Mouse (Mus musculus) embryonic facial prominence, embryonic 10.5 days (tissue): Measurements from ENCODE around the gene Haghl. TPM values are rescaled to one million over a fixed set of nuclear protein-coding genes. Genes with fewer than 3 reads are reported as not detected.

Source experiments
- DNase-seq: peaks from one replicate; pipeline ENCODE4 v3.0.0-alpha.2; 2017; ENCODE audit warnings: low spot score
- H3K27ac ChIP-seq: fragments of 300-500 bp; sonication (generic); replicated peaks from 2 replicates; pipeline ENCODE4 v1.5.1; 2016; ENCODE audit warnings: mild to moderate bottlenecking
- H3K27me3 ChIP-seq: fragments of 300-500 bp; sonication (generic); replicated peaks from 2 replicates; pipeline ENCODE4 v1.6.1; 2016; ENCODE audit warnings: low read depth, mild to moderate bottlenecking; ENCODE audit not compliant: poor library complexity, severe bottlenecking
- H3K36me3 ChIP-seq: fragments of 300-500 bp; sonication (generic); replicated peaks from 2 replicates; pipeline ENCODE4 v1.6.1; 2016; ENCODE audit warnings: mild to moderate bottlenecking, moderate library complexity
- H3K4me1 ChIP-seq: fragments of 300-500 bp; sonication (generic); 2 replicates; pipeline ENCODE4 v1.6.1; 2016
- H3K4me3 ChIP-seq: fragments of 300-500 bp; sonication (generic); 2 replicates; pipeline ENCODE4 v1.5.1; 2016; ENCODE audit warnings: mild to moderate bottlenecking, moderate library complexity
- H3K9me3 ChIP-seq: fragments of 300-500 bp; sonication (generic); 2 replicates; pipeline ENCODE4 v1.6.1; 2016; ENCODE audit warnings: mild to moderate bottlenecking
- WGBS: fragments of 180-500 bp; shearing (Covaris S2); methylation state at CpG from one replicate; pipeline ENCODE4 v1.1.7; 2016; 5-methylcytosine and 5-hydroxymethylcytosine counted together
- polyA plus RNA-seq: library from polyadenylated mRNA; unstranded; fragments of >200 nt; fragmentation: Nextera tagmentation; extraction: Ambion mirVana; gene quantifications from 2 replicates; pipeline ENCODE4 v1.2.1, GENCODE M21; 2016

Haghl gene
- polyA plus RNA-seq, 1 experiment from 2014 or later = 69.1 TPM

DNA sequence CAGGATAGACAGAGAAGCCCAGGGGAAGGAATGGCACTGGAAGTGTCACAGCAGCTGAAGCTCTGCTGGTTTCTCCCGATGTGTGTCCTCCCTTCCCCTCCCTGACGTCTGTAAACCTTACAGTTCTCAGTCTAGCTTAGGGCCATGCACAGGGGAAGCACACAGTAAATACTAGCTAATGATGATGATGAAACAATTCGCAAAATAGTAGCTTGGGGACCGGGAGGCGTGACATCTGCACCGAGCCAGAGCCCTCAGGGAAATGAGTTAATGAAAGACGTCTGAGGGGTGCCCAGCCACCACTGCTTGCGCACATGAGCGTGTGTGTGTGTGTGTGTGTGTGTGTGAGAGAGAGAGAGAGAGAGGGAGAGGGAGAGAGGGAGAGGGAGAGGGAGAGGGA is 16.1 kb downstream of the Haghl start:
- 46% methylated on average over 9 of the region's 9 CpGs for WGBS

DNA sequence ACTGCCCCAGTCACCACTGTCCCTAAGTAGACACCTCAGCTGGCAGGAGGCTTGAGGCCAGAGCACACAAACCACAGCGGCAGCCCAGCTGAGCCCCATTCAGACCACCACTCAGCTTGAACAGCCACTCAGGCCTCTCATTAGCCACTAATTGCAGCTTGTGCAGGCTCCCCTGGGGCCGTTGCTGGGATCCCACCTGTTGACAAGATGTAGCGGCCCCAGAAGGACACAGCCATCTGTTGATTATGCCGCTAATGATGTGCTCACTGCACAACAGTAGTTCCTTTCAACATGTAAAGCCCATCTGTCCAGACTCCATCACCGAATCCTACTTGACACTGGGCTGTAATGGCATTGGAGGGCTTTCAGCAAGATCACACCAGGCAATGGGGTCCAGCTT is 19.6 kb downstream of the Haghl start:
- Histone ChIP-seq H3K36me3 (no peaks in the 10 kb centered on the region), H3K9me3 (no peaks in the 10 kb centered on the region), H3K4me1 (peaks cover 8% of the 10 kb centered on the region; the same call in 1 of the 2 replicates), H3K27me3 (peaks cover 24% of the 10 kb centered on the region), H3K27ac (no peak overlapping the region), H3K4me3 (no peak overlapping the region)
- peak; percentile 62 for DNase-seq
- WGBS = 47% methylated on average over 5 of the region's 5 CpGs

More for the DNA sequence above, 16.1 kb downstream of the Haghl start:
- no peaks in the 10 kb centered on the region for H3K36me3 ChIP-seq
- peaks cover 24% of the 10 kb centered on the region for H3K27me3 ChIP-seq
- H3K4me1 ChIP-seq = peaks cover 12% of the 10 kb centered on the region
- no peak overlapping the region for H3K4me3 ChIP-seq
- H3K9me3 ChIP-seq = no peaks in the 10 kb centered on the region
- H3K27ac ChIP-seq = no peak overlapping the region
- DNase-seq = no peak

DNA sequence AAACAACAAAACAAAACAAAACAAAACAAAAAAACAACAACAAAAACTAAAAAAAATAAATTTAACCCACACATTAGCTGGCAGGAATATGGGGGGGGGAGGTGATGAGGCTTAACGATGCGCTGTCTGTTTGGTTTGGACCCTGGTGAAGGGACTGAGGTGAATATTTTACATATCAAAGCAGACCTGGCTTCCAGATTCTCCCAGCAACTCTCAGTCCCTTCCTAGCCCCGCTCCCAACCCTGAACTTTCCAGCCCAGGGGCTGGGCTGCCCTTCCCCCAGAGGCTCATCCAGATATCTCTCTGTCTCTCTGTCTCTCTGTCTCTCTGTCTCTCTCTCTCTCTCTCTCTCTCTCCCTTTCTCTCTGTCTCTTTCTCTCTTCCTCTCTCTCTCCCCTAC is 22.9 kb downstream of the Haghl start:
- Histone ChIP-seq H3K27ac (no peak overlapping the region), H3K4me3 (no peak overlapping the region), H3K27me3 (peaks cover 13% of the 10 kb centered on the region; the same call in 1 of the 2 replicates), H3K36me3 (no peaks in the 10 kb centered on the region), H3K4me1 (peaks cover 9% of the 10 kb centered on the region; the same call in 1 of the 2 replicates), H3K9me3 (no peaks in the 10 kb centered on the region)
- 39% methylated on average over 3 of the region's 3 CpGs for WGBS
- DNase-seq = no peak

DNA sequence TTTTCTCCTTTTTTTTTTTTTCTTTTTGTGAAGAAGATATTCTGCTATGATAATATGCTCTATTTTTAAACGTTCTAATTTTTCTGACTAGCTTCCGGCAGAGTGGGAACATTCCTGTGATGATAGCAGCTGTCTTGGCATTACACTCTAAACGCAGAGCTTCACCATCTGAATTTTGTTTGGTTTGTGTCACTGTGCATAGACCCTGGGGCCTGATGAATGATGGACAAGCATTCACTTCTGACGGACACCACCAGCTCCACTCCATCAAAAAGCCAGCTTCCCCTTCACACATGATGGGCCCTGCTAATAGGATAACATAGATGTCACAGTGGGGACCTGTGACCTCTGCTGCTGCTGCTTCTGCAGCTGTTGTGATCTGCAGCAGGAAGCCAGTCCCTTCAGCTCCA is 23.9 kb downstream of the Haghl start:
- WGBS = 43% methylated on average over 4 of the region's 4 CpGs
- H3K4me1 ChIP-seq = peaks cover 15% of the 10 kb centered on the region

DNA sequence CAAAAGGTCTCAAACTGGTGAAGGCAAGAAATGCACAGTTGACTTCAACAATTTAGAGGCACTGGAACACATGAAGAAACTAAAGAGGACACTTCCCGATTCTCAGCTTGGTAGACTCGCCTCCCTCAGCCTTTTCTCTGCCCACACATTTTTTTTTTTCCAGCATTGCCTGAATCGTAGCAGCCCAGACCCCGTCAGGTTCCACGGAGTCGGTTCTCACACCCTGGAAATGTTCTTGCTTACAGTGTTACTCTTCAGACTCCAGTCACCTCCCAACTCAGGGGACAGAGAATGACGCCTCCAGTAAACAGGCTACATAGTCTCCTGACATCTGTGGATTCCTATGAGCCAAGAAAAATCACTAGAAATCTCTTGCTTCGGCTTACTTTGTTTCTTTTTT is 25.3 kb downstream of the Haghl start:
- WGBS = 78% methylated on average over 8 of the region's 8 CpGs
- peaks cover 5% of the 10 kb centered on the region; the same call in 1 of the 2 replicates for H3K27me3 ChIP-seq
- no peaks in the 10 kb centered on the region for H3K9me3 ChIP-seq
- no peak overlapping the region for H3K4me3 ChIP-seq
- H3K4me1 ChIP-seq = peaks cover 23% of the 10 kb centered on the region
- no peak for DNase-seq
- no peaks in the 10 kb centered on the region for H3K36me3 ChIP-seq
- no peak overlapping the region for H3K27ac ChIP-seq

More for the DNA sequence above, 23.9 kb downstream of the Haghl start:
- DNase-seq = no peak
- Histone ChIP-seq H3K27me3 (peaks cover 5% of the 10 kb centered on the region; the same call in 1 of the 2 replicates), H3K4me3 (no peak overlapping the region), H3K9me3 (no peaks in the 10 kb centered on the region), H3K27ac (no peak overlapping the region), H3K36me3 (no peaks in the 10 kb centered on the region)

DNA sequence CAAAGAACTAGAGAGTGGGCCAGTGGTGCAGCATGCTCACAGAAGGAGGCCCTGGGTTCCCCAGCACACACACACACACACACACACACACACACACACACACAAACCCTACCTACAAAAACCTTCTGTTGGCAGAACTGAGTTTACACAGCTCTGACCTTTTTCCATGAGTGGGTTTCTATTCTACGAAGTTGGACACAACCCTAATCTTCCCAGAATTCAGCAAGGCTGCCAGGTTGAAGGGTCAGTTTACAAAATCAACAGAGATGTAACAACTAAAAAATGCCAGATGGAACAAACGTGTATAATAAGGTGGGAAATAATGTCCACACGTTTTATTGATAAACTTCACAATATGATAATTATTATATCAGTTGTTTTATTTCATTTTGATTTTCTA is 27.8 kb downstream of the Haghl start:
- H3K27me3 ChIP-seq = peaks cover 5% of the 10 kb centered on the region; the same call in 1 of the 2 replicates
- no peaks in the 10 kb centered on the region for H3K36me3 ChIP-seq
- no peak for DNase-seq
- 68% methylated on average over 3 of the region's 3 CpGs for WGBS
- H3K9me3 ChIP-seq = no peaks in the 10 kb centered on the region
- H3K4me3 ChIP-seq = no peak overlapping the region
- H3K4me1 ChIP-seq = peaks cover 24% of the 10 kb centered on the region
- H3K27ac ChIP-seq = no peak overlapping the region

DNA sequence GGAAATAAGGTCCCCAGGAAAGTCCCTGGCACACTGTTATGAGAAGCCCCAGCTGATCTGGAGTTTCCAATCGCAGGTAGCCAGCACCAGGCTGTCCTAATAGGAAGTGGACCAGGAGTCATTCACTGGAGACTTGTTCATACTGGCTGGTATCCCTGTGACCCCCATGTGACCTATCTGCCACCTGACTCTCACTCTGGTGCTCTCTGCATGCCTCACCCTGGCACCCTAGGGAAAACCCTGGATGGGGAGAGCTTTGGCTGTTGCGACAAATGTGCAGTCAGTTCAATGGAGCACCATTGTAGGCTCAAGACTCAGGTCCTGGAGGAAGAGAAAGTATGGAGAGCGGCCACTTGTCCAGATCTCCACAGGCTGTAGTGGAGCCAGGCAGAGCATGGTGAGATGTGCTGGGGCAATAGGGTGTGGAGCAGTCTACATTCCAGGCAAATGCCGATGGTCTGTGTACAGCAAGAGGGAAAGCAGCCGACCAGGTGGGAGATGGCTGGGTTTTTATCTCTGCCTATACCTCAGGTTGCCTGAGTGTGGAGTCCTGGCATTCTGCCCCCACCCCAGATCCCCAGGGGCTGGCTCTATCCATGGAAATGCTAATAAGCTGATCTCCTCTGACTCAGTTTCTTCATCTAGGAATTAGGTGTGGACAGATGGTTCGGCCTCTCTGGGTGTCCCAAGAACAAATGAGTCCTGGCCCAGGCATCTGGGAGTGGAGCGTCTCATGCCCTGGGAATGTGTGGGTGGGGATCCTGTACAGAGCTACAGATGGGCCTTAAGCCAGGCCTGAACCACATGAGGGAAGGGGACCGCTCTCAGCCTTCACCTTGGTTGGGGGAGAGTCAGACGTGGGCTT is 28.9 kb downstream of the Haghl start:
- H3K4me1 ChIP-seq = peaks cover 22% of the 10 kb centered on the region
- 81% methylated on average over 9 of the region's 9 CpGs for WGBS
- peaks cover 5% of the 10 kb centered on the region; the same call in 1 of the 2 replicates for H3K27me3 ChIP-seq
- no peaks in the 10 kb centered on the region for H3K36me3 ChIP-seq
- H3K9me3 ChIP-seq = no peaks in the 10 kb centered on the region
- H3K4me3 ChIP-seq = no peak overlapping the region
- H3K27ac ChIP-seq = no peak overlapping the region
- no peak for DNase-seq

DNA sequence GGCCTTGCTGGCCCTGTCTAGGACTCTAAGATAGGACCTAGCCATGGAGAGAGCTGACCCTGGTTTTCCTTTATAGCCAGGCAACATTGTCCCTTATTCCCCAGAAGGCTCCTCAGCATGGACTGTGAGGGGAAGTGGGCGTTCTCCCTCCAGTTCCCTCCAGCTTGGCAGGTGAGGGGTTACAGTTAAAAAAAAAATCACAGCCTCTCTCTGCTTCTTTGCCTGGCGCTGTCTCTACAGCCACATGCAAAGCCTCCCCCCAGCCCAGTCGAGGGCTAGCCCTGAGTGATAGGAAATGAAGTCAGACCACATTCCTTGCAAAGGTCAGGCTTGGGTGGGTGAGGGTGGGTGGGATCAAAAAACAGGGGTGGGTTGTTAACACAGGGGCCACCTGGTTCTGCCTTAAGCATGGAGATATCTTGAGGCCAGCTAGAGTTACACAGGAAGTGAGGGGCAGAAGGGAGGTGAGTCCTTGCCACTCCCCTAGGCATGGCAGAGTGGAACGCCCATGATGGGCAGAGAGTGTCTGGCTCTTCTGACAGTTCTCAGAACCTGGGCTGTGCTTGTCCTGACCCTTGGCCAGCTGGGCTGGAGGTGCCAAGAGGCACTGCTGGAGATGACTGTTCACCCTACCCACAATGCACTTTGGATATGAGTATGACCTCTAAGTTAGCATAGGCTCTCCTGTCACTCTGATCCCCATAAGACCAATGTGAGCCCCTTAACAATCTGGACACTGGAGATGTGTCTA is 29.7 kb downstream of the Haghl start:
- DNase-seq = peak; percentile 46
- WGBS = 47% methylated on average over 4 of the region's 4 CpGs
- 0 out of 2 replicates have a peak overlapping the region, but pooled peaks have one; percentile 8 for H3K27ac ChIP-seq

DNA sequence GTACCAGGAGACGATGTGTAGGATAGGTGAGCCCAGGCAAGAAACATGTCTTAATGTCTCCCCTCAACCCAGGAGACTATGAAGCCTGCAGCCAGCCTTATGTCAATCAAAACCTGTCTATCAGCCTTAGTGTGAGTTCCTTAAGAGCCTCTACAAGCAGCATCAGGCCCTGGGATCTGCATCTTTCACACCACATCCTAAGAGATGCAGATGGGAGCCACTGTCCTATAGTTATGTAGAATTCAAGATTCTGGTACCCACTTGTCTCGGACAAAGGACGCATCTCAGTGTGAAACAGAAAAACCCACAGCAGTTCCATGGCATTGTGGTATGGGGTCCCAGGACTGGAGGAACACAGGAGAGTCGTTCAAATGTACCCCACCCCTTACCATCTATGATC is 30.4 kb downstream of the Haghl start:
- Histone ChIP-seq H3K4me1 (peaks cover 22% of the 10 kb centered on the region), H3K36me3 (no peaks in the 10 kb centered on the region), H3K4me3 (no peak overlapping the region), H3K9me3 (no peaks in the 10 kb centered on the region), H3K27ac (no peak overlapping the region), H3K27me3 (peaks cover 5% of the 10 kb centered on the region; the same call in 1 of the 2 replicates)
- WGBS = 81% methylated on average over 4 of the region's 4 CpGs
- no peak for DNase-seq

More for the DNA sequence above, 29.7 kb downstream of the Haghl start:
- peaks cover 22% of the 10 kb centered on the region for H3K4me1 ChIP-seq
- H3K9me3 ChIP-seq = no peaks in the 10 kb centered on the region
- H3K36me3 ChIP-seq = no peaks in the 10 kb centered on the region
- H3K27me3 ChIP-seq = peaks cover 5% of the 10 kb centered on the region; the same call in 1 of the 2 replicates
- H3K4me3 ChIP-seq = no peak overlapping the region

DNA sequence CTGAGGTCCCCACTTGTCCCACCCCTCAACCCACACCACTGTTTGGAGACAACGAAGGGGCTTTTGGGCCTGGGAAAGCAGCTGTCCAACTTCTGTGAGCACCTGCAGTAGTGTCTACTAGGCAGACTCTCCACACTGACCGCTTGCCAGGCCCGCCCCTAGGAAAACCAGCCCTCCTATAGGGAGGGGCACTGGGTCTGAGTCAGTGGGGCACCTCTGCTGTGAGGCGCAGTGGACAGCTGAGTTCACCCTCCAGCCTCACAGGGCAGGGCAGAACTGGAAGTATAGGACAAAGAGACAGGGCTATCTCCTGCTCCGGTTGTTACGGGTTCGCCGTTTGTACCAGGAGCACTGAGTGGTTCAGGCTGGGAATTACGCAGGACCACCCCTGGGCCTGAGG is 31.2 kb downstream of the Haghl start, which contains the start of gene Msln:
Msln (minus strand) TSS at position 138 of the 400 bp plus-strand sequence.
- Histone ChIP-seq H3K9me3 (no peaks in the 10 kb centered on the region), H3K4me1 (peaks cover 22% of the 10 kb centered on the region), H3K36me3 (no peaks in the 10 kb centered on the region), H3K4me3 (no peak within 1 kb of the TSS), H3K27me3 (peaks cover 4% of the 10 kb centered on the region; the same call in 1 of the 2 replicates), H3K27ac (no peak within 1 kb of the TSS)
- 85% methylated on average over 9 of the region's 9 CpGs for WGBS
- no peak for DNase-seq

DNA sequence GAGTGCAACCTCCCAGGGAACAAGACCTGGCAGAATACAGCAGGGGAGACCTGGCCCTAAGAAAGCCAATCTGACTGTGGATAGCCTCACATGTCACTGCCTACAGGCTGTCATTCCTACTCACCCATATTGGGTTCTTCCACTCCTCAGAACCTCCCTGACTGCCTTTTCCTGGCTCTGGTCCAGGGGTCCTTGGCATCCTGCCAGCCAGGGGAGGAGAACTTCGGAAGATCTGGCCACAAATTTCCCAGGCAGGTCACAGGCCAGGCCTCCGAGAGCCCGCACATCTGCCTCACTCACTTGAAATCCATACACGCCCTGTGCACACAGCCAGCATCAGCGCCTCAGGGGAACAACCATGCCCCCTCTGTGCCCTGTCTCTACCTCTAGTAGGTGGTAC is 34.0 kb downstream of the Haghl start:
- Histone ChIP-seq H3K36me3 (no peaks in the 10 kb centered on the region), H3K27me3 (no peaks in the 10 kb centered on the region), H3K4me3 (no peak overlapping the region), H3K9me3 (no peaks in the 10 kb centered on the region), H3K27ac (no peak overlapping the region), H3K4me1 (peaks cover 14% of the 10 kb centered on the region)
- DNase-seq = no peak
- WGBS = 66% methylated on average over 5 of the region's 5 CpGs

DNA sequence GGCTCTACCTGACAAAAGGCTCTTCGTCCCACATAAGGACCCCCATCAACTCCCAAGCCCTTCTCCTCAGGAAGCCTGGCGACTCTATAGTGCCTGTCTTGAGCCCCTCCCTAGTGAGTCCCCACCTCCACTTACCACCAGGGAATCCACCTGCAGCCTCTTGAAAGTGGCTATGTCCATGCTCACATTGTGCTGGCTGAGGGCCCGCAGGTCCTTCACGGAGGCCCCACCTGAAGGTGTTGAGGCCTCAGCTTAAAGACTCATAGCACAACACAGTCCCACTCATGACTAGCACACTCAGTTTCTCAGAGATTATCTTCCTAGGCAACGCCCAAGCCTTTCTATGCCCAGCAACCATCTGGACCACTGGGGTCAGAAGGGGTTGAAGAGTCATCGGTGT is 36.2 kb downstream of the Haghl start:
- 0 out of 2 replicates have a peak, but pooled peaks cover 5% of the 10 kb centered on the region for H3K4me1 ChIP-seq
- no peak overlapping the region for H3K27ac ChIP-seq
- no peaks in the 10 kb centered on the region for H3K36me3 ChIP-seq
- no peaks in the 10 kb centered on the region for H3K9me3 ChIP-seq
- H3K4me3 ChIP-seq = no peak overlapping the region
- no peak for DNase-seq
- 83% methylated on average over 6 of the region's 6 CpGs for WGBS
- H3K27me3 ChIP-seq = 0 out of 2 replicates have a peak, but pooled peaks cover 3% of the 10 kb centered on the region
